Mouse (Mus musculus) CH12.LX (cell line): Measurements from ENCODE around the gene Gramd1a. TPM values are rescaled to one million over a fixed set of nuclear protein-coding genes. Genes with fewer than 3 reads are reported as not detected.

Experiments used
- DNase-seq: peaks from one replicate; pipeline ENCODE4 v3.0.0-alpha.2; 2013; ENCODE audit errors: extremely low read depth
- H3K27ac ChIP-seq: 2 replicates; pipeline ENCODE4 v1.5.1; 2012; ENCODE audit warnings: low read depth, mild to moderate bottlenecking, control low read depth, moderate library complexity; ENCODE audit not compliant: insufficient read depth
- H3K27me3 ChIP-seq: replicated peaks from 2 replicates; pipeline ENCODE3; 2012; ENCODE audit warnings: inconsistent platforms
- H3K36me3 ChIP-seq, 2 experiments: replicated peaks in 1 of 2; 2 replicates each; pipeline versions ENCODE3 to v1.6.1; 2012; ENCODE audit warnings: inconsistent platforms in 1 of 2, low read length in 1 of 2, mild to moderate bottlenecking in 1 of 2, mixed read lengths in 1 of 2, moderate library complexity in 1 of 2; ENCODE audit not compliant: control insufficient read depth in 1 of 2, insufficient read depth in 1 of 2
- H3K4me1 ChIP-seq, 2 experiments: 2 replicates each; pipeline ENCODE4 v1.6.1; 2012; ENCODE audit warnings: inconsistent platforms in 1 of 2, moderate library complexity in 1 of 2; ENCODE audit not compliant: insufficient read depth in 2 of 2, control insufficient read depth in 1 of 2
- H3K4me2 ChIP-seq: 2 replicates; pipeline ENCODE4 v1.6.1; 2012; ENCODE audit warnings: low read depth, mild to moderate bottlenecking, control low read depth; ENCODE audit not compliant: poor library complexity, insufficient read depth, severe bottlenecking
- H3K4me3 ChIP-seq, 3 experiments: fragments of 150-350 bp in 1 of 3; sonication (generic) in 1 of 3; replicated peaks in 1 of 3; 2 replicates each; pipeline versions ENCODE3 to v1.5.1; 2011 to 2012; ENCODE audit warnings: low read depth in 2 of 3, low read length in 2 of 3, mild to moderate bottlenecking in 2 of 3, moderate library complexity in 2 of 3, control low read depth in 1 of 3, improper control_type of control experiment in 1 of 3, inconsistent platforms in 1 of 3, mixed read lengths in 1 of 3; ENCODE audit not compliant: poor library complexity in 1 of 3
- H3K79me2 ChIP-seq: replicated peaks from 2 replicates; pipeline ENCODE4 v1.6.1; 2012; ENCODE audit warnings: mild to moderate bottlenecking, moderate library complexity; ENCODE audit not compliant: control insufficient read depth, poor library complexity, insufficient read depth, severe bottlenecking; ENCODE audit errors: extremely low read depth
- H3K9ac ChIP-seq: 2 replicates; pipeline ENCODE4 v1.6.1; 2012; ENCODE audit warnings: low read depth, mild to moderate bottlenecking, control low read depth, moderate library complexity; ENCODE audit not compliant: insufficient read depth
- H3K9me3 ChIP-seq: replicated peaks from 2 replicates; pipeline ENCODE3; 2012; ENCODE audit warnings: low read length, inconsistent platforms, mixed read lengths
- BHLHE40 ChIP-seq: IDR thresholded peaks from 2 replicates; pipeline ENCODE4 v1.6.1; 2011; ENCODE audit warnings: mild to moderate bottlenecking, low read depth, low read length, improper control_type of control experiment
- CHD1 ChIP-seq: IDR thresholded peaks from 2 replicates; pipeline ENCODE4 v1.6.1; 2012; ENCODE audit warnings: low read depth, low read length, improper control_type of control experiment, inconsistent platforms
- CHD2 ChIP-seq: IDR thresholded peaks from 2 replicates; pipeline ENCODE4 v1.6.1; 2011; ENCODE audit warnings: low read length, improper control_type of control experiment
- CTCF ChIP-seq, 2 experiments: IDR thresholded peaks in 1 of 2; conservative IDR thresholded peaks in 1 of 2; 2 replicates each; pipeline ENCODE4 v1.5.1; 2011 to 2012; ENCODE audit warnings: low read depth in 2 of 2, low read length in 2 of 2, improper control_type of control experiment in 1 of 2, inconsistent platforms in 1 of 2, mild to moderate bottlenecking in 1 of 2, moderate library complexity in 1 of 2
- E2F4 ChIP-seq: IDR thresholded peaks from 2 replicates; pipeline ENCODE4 v1.6.1; 2011; ENCODE audit warnings: low read depth, low read length, improper control_type of control experiment; ENCODE audit not compliant: insufficient replicate concordance
- ELF1 ChIP-seq: IDR thresholded peaks from 2 replicates; pipeline ENCODE4 v1.6.1; 2014; ENCODE audit warnings: low read depth, mild to moderate bottlenecking, inconsistent platforms, low read length, improper control_type of control experiment
- EP300 ChIP-seq: IDR thresholded peaks from 2 replicates; pipeline ENCODE4 v1.6.1; 2011; ENCODE audit warnings: low read length, improper control_type of control experiment
- ETS1 ChIP-seq: conservative IDR thresholded peaks from 2 replicates; pipeline ENCODE4 v1.6.1; 2012; ENCODE audit warnings: low read depth, mild to moderate bottlenecking, inconsistent platforms, low read length, improper control_type of control experiment, moderate library complexity
- GABPA ChIP-seq: IDR thresholded peaks from 2 replicates; pipeline ENCODE4 v1.6.1; 2012; ENCODE audit warnings: low read depth, low read length, improper control_type of control experiment, inconsistent platforms; ENCODE audit not compliant: insufficient replicate concordance
- HCFC1 ChIP-seq: IDR thresholded peaks from 2 replicates; pipeline ENCODE4 v1.6.1; 2012; ENCODE audit warnings: low read depth, mild to moderate bottlenecking, inconsistent platforms, low read length, improper control_type of control experiment
- IRF4 ChIP-seq: IDR thresholded peaks from 2 replicates; pipeline ENCODE4 v1.6.1; 2014; ENCODE audit warnings: low read depth, mild to moderate bottlenecking, inconsistent platforms, low read length, improper control_type of control experiment
- JUN ChIP-seq: IDR thresholded peaks from 2 replicates; pipeline ENCODE4 v1.6.1; 2011; ENCODE audit warnings: low read depth, mild to moderate bottlenecking, low read length, improper control_type of control experiment, moderate library complexity; ENCODE audit not compliant: insufficient read depth
- JUND ChIP-seq: conservative IDR thresholded peaks from 2 replicates; pipeline ENCODE4 v1.6.1; 2011; ENCODE audit warnings: low read depth, low read length, improper control_type of control experiment
- KAT2A ChIP-seq: IDR thresholded peaks from 2 replicates; pipeline ENCODE4 v1.6.1; 2012; ENCODE audit warnings: low read length, improper control_type of control experiment, inconsistent platforms; ENCODE audit not compliant: insufficient replicate concordance
- MAFK ChIP-seq: IDR thresholded peaks from 2 replicates; pipeline ENCODE4 v1.6.1; 2011; ENCODE audit warnings: low read length, improper control_type of control experiment; ENCODE audit not compliant: insufficient replicate concordance
- MAX ChIP-seq: IDR thresholded peaks from 2 replicates; pipeline ENCODE4 v1.6.1; 2011; ENCODE audit warnings: low read length, improper control_type of control experiment
- MAZ ChIP-seq: IDR thresholded peaks from 2 replicates; pipeline ENCODE4 v1.6.1; 2012; ENCODE audit warnings: low read depth, mild to moderate bottlenecking, inconsistent platforms, low read length, improper control_type of control experiment, moderate library complexity
- MEF2A ChIP-seq: IDR thresholded peaks from 2 replicates; pipeline ENCODE4 v1.6.1; 2014; ENCODE audit warnings: low read depth, mild to moderate bottlenecking, inconsistent platforms, low read length, improper control_type of control experiment, borderline replicate concordance
- MXI1 ChIP-seq: IDR thresholded peaks from 2 replicates; pipeline ENCODE4 v1.6.1; 2011; ENCODE audit warnings: mild to moderate bottlenecking, low read depth, low read length, improper control_type of control experiment
- MYC ChIP-seq: IDR thresholded peaks from 2 replicates; pipeline ENCODE4 v1.6.1; 2011; ENCODE audit warnings: low read depth, mild to moderate bottlenecking, improper control_type of control experiment, low read length
- NELFE ChIP-seq: IDR thresholded peaks from 2 replicates; pipeline ENCODE4 v1.6.1; 2011; ENCODE audit warnings: low read depth, low read length, improper control_type of control experiment
- NRF1 ChIP-seq: IDR thresholded peaks from 2 replicates; pipeline ENCODE4 v1.6.1; 2014; ENCODE audit warnings: low read depth, mild to moderate bottlenecking, inconsistent platforms, low read length, improper control_type of control experiment, moderate library complexity
- PAX5 ChIP-seq: IDR thresholded peaks from 2 replicates; pipeline ENCODE4 v1.6.1; 2012; ENCODE audit warnings: low read length, inconsistent platforms, mixed read lengths
- POLR2A ChIP-seq: IDR thresholded peaks from 2 replicates; pipeline ENCODE4 v1.6.1; 2011; ENCODE audit warnings: low read depth, mild to moderate bottlenecking, improper control_type of control experiment, low read length
- POLR2AphosphoS2 ChIP-seq: IDR thresholded peaks from 2 replicates; pipeline ENCODE4 v1.6.1; 2011; ENCODE audit warnings: low read depth, low read length, improper control_type of control experiment
- RAD21 ChIP-seq: IDR thresholded peaks from 2 replicates; pipeline ENCODE4 v1.6.1; 2011; ENCODE audit warnings: low read depth, mild to moderate bottlenecking, low read length, improper control_type of control experiment, moderate library complexity
- RCOR1 ChIP-seq: conservative IDR thresholded peaks from 2 replicates; pipeline ENCODE4 v1.6.1; 2012; ENCODE audit warnings: low read depth, mild to moderate bottlenecking, inconsistent platforms, low read length, improper control_type of control experiment
- SIN3A ChIP-seq: IDR thresholded peaks from 2 replicates; pipeline ENCODE4 v1.6.1; 2012; ENCODE audit warnings: low read length, improper control_type of control experiment, inconsistent platforms
- SMC3 ChIP-seq: IDR thresholded peaks from 2 replicates; pipeline ENCODE4 v1.6.1; 2011; ENCODE audit warnings: low read depth, low read length, improper control_type of control experiment
- TBP ChIP-seq: conservative IDR thresholded peaks from 2 replicates; pipeline ENCODE4 v1.6.1; 2011; ENCODE audit warnings: low read depth, low read length, improper control_type of control experiment
- TCF12 ChIP-seq: IDR thresholded peaks from 2 replicates; pipeline ENCODE4 v1.6.1; 2014; ENCODE audit warnings: low read depth, mild to moderate bottlenecking, inconsistent platforms, low read length, improper control_type of control experiment
- UBTF ChIP-seq: IDR thresholded peaks from 2 replicates; pipeline ENCODE4 v1.6.1; 2012; ENCODE audit warnings: low read depth, mild to moderate bottlenecking, inconsistent platforms, low read length, improper control_type of control experiment, moderate library complexity
- USF1 ChIP-seq: IDR thresholded peaks from 2 replicates; pipeline ENCODE4 v1.6.1; 2014; ENCODE audit warnings: low read depth, mild to moderate bottlenecking, inconsistent platforms, low read length, improper control_type of control experiment
- USF2 ChIP-seq: conservative IDR thresholded peaks from 2 replicates; pipeline ENCODE4 v1.6.1; 2011; ENCODE audit warnings: low read depth, low read length, improper control_type of control experiment
- ZC3H11A ChIP-seq: IDR thresholded peaks from 2 replicates; pipeline ENCODE4 v1.6.1; 2012; ENCODE audit warnings: low read depth, mild to moderate bottlenecking, inconsistent platforms, low read length, improper control_type of control experiment
- ZKSCAN1 ChIP-seq: IDR thresholded peaks from 2 replicates; pipeline ENCODE4 v1.6.1; 2012; ENCODE audit warnings: low read depth, inconsistent platforms, low read length, improper control_type of control experiment, borderline replicate concordance
- ZMIZ1 ChIP-seq: IDR thresholded peaks from 2 replicates; pipeline ENCODE4 v1.6.1; 2012; ENCODE audit warnings: low read depth, mild to moderate bottlenecking, inconsistent platforms, low read length, improper control_type of control experiment
- ZNF384 ChIP-seq: IDR thresholded peaks from 2 replicates; pipeline ENCODE4 v1.6.1; 2012; ENCODE audit warnings: low read depth, low read length, improper control_type of control experiment, inconsistent platforms
- dilution Hi-C: fragments of 300-500 bp; cut with MboI; formaldehyde crosslinking; loops from 2 replicates; pipeline ENCODE4 v1.14.3; 2020; ENCODE audit warnings: low sequenced_read_pairs; ENCODE audit not compliant: extremely low pct_unique_long_range_greater_than_20kb, extremely low pct_ligation_motif_present
- in situ Hi-C: fragments of 300-500 bp; cut with MboI; formaldehyde crosslinking; loops from 3 replicates; pipeline ENCODE4 v1.14.3; 2019; ENCODE audit warnings: low sequenced_read_pairs, low pct_ligation_motif_present, low pct_unique_long_range_greater_than_20kb, mixed read lengths
- polyA plus RNA-seq: library from polyadenylated mRNA; unstranded; fragments of >175 nt; gene quantifications from 2 replicates; pipeline ENCODE4 v1.2.1, GENCODE M21; 2012; ENCODE audit warnings: low read depth; ENCODE audit not compliant: insufficient read length
- total RNA-seq, 2 experiments: library from RNA; depleted of rRNA; stranded (reverse); fragments of 300-350 nt in 1 of 2; fragments of >200 nt in 1 of 2; gene quantifications; 2 replicates each; pipeline ENCODE4 v1.2.3; 2012 to 2014

Gene Gramd1a
- total and polyA plus RNA-seq, 3 experiments, result 49.5 to 90.7 (median 86.0) TPM

- DNase-seq, result peak; percentile 80
- in situ Hi-C loops (no loop called here), dilution Hi-C loops (no loop called here)
- peaks cover 3% of the 10 kb centered on the region for H3K9me3 ChIP-seq
- H3K4me2 ChIP-seq, result peak overlapping the region; percentile 30; the same call in 1 of the 2 replicates
- H3K27me3 ChIP-seq, result no peaks in the 10 kb centered on the region
- H3K27ac ChIP-seq, result no peak overlapping the region
- H3K9ac ChIP-seq, result no peak overlapping the region
- TF ChIP-seq CHD1 (no peak), ETS1 (peak; percentile 89), HCFC1 (peak; percentile 29; the same call in 1 of the 2 replicates), USF2 (no peak), ZNF384 (no peak), NRF1 (no peak), JUN (peak; percentile 88), MAFK (peak; percentile 34; the same call in 1 of the 2 replicates), MAX (peak; percentile 76), MAZ (no peak), CTCF (conservative IDR thresholded peaks at IDR 0.05 in 1 of 2, IDR thresholded peaks at IDR 0.05 in 1 of 2; ENCODE audit: low read depth in 2 of 2, low read length in 2 of 2) (no peak), TBP (no peak), ELF1 (peak; percentile 37), POLR2AphosphoS2 (no peak), NELFE (no peak), ZC3H11A (no peak), GABPA (no peak), ZMIZ1 (no peak), PAX5 (no peak), E2F4 (no peak), RAD21 (no peak), RCOR1 (no peak), SIN3A (peak; percentile 86), TCF12 (no peak), POLR2A (no peak), ZKSCAN1 (no peak), UBTF (no peak), IRF4 (peak; percentile 82), EP300 (peak; percentile 63; the same call in 1 of the 2 replicates), JUND (peak; percentile 95), MXI1 (peak; percentile 93), MEF2A (peak; percentile 24; the same call in 1 of the 2 replicates), USF1 (no peak), CHD2 (no peak), KAT2A (no peak), SMC3 (no peak), MYC (peak; percentile 68; the same call in 1 of the 2 replicates), BHLHE40 (peak; percentile 91)
- no peaks in the 10 kb centered on the region for H3K79me2 ChIP-seq
- H3K36me3 ChIP-seq, result peaks cover 0 to 67% of the 10 kb centered on the region in 2 experiments
- no peak overlapping the region for H3K4me3 ChIP-seq
- H3K4me1 ChIP-seq, result peaks cover 11 to 23% of the 10 kb centered on the region in 2 experiments
Measured at GRCm38 (mm10) chr7:31100786-31101185, 54.9 kb downstream of the Gramd1a start.
